Mouse (Mus musculus): ENCODE results near the gene Usp45. TPM values are rescaled to one million over a fixed set of nuclear protein-coding genes. Genes with fewer than 3 reads are reported as not detected.

Gene Usp45
- 3.8 TPM for polyA plus RNA-seq (2012; fragmentation: generic; extraction: Trizol)

DNA sequence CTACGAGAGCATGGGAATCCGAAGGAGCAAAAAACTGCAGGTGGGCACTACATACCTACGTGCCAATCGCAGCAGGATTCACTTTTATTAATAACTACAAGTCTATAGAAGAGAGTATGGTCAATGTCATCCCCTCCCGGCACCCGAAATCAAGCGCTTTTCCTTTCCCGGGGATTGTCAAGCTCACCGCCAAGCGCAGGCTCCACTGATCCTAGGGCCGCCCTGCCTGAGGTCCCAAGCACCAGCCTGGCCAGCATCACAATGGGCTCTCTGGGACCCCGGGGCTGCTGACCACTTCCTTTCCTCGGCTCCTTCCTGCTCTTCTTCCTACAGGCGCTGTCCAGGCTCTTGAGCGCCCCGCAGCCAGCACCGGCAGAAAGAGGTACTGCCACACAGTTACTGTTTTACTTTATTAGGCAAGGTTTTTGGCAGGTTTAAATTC is at the start of gene Usp45, which contains the start of gene Tstd3:
Usp45 (plus strand) TSS at position 294 of the 442 bp plus-strand sequence.
Tstd3 (minus strand) TSS at position 350 of the 442 bp plus-strand sequence.
- Histone ChIP-seq H3K79me2 (ENCODE audit: control insufficient read depth, insufficient read depth) (no peaks in the 10 kb centered on the region), H3ac (ENCODE audit: control insufficient read depth, insufficient read length) (no peak within 1 kb of the TSS), H3K36me3 (ENCODE audit: control insufficient read depth, insufficient read depth) (no peaks in the 10 kb centered on the region), H3K4me2 (ENCODE audit: low read depth) (peak within 1 kb of the TSS; percentile 78), H3K27me3 (ENCODE audit: control insufficient read depth, insufficient read depth, insufficient read length) (no peaks in the 10 kb centered on the region), H3K4me3 (peak within 1 kb of the TSS; percentile 57)
- TF ChIP-seq MYOD1 (IDR thresholded peaks at IDR 0.05; ENCODE audit: control insufficient read depth in 1 of 3, insufficient read length in 2 of 3, low read depth in 2 of 3) = no peak
- TF ChIP-seq POLR2A (IDR thresholded peaks at IDR 0.05; ENCODE audit: insufficient read length, low read depth) = peak; percentile 43
- TF ChIP-seq POLR2AphosphoS2 (IDR thresholded peaks at IDR 0.05; ENCODE audit: insufficient read length, low read depth) = peak; percentile 18
- TF ChIP-seq SRF (IDR thresholded peaks at IDR 0.05; ENCODE audit: control insufficient read depth, insufficient read length, low read depth) = peak; percentile 17

DNA sequence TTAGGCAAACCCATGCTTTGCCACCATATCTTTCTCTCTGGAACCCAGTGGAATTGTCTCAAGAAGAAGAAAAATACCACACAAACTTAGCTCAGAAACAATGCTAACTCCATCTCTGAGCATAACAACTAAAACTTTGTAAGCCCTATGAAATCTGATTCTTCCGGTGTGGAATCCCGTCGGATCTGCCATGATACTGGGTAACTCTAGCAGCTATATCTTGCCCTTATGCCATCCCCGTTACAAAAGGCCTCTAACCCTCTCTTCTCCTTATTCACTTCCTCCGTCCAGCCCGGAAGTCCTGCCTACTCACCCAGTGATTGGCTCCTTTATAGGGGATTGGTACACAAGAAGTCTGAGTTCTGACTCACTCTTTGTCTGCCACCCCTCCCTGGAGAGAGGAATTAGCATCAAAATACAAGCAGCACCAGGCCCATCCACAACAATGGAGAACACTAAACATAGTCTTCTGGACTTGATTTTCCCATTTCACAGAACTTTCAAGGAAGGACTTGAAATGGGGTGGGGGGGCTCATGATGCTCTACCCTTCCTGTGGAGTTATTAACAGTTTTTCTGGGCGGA is 44.1 kb upstream of the Usp45 start:
- Histone ChIP-seq H3K79me2 (ENCODE audit: control insufficient read depth, insufficient read depth) (peaks cover 1% of the 10 kb centered on the region), H3K36me3 (ENCODE audit: control insufficient read depth, insufficient read depth) (no peaks in the 10 kb centered on the region), H3K4me2 (ENCODE audit: low read depth) (peak overlapping the region; percentile 55), H3K27me3 (ENCODE audit: control insufficient read depth, insufficient read depth, insufficient read length) (no peaks in the 10 kb centered on the region), H3K4me3 (no peak overlapping the region), H3ac (ENCODE audit: control insufficient read depth, insufficient read length) (no peak overlapping the region)
- TF ChIP-seq MYOD1 (IDR thresholded peaks at IDR 0.05; ENCODE audit: control insufficient read depth in 1 of 3, insufficient read length in 2 of 3, low read depth in 2 of 3) (no peak), REST (IDR thresholded peaks at IDR 0.05; ENCODE audit: insufficient read depth, insufficient read length) (no peak), CEBPB (IDR thresholded peaks at IDR 0.05; ENCODE audit: insufficient read depth, poor library complexity, severe bottlenecking) (no peak), POLR2A (IDR thresholded peaks at IDR 0.05; ENCODE audit: insufficient read length, low read depth) (no peak), E2F4 (IDR thresholded peaks at IDR 0.05; ENCODE audit: insufficient read depth) (no peak), POLR2AphosphoS2 (IDR thresholded peaks at IDR 0.05; ENCODE audit: insufficient read length, low read depth) (no peak), TCF3 (IDR thresholded peaks at IDR 0.05; ENCODE audit: insufficient read length, low read depth) (no peak), USF1 (IDR thresholded peaks at IDR 0.05; ENCODE audit: low read depth) (no peak)

DNA sequence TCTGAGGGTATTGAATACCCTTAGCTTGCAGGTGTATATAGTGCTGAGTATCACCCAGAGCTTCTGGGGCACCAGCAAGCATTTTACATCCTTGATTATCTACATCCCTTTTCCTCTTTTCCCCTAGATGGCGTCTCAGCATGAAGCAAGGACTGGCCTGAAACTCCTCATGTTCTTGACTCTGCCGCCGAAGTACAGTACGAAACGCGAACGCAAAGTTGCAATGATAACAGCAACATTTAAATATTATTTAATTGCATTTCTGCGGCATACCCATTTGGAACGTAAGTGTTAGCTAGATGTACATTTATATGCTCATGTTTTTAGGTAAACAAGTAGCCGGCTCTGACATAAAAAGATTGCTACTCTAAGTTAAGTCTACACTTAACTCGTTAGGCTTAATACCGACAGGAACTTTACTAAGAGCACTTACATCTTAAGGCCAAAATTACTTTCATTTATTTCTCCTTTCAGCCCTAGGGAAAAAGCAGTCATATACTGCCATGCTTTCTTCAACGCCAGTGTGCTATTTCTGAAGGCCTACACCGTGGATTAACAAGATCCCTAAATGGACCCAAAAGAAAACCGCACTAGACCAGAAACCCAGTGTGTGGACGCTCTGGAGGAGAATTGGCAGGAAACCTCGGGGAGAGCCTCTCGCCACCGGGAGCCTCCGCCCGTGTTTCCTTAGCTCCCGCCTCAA is 39.9 kb upstream of the Usp45 start:
- TF ChIP-seq MYOG (IDR thresholded peaks at IDR 0.05; ENCODE audit: control insufficient read depth in 1 of 3, insufficient read depth in 1 of 3, insufficient read length in 2 of 3, low read depth in 2 of 3) = no peak
- TF ChIP-seq E2F4 (IDR thresholded peaks at IDR 0.05; ENCODE audit: insufficient read depth) = no peak
- no peak for TF ChIP-seq MAX (IDR thresholded peaks at IDR 0.05; ENCODE audit: low read depth)
- no peak for TF ChIP-seq CEBPB (IDR thresholded peaks at IDR 0.05; ENCODE audit: insufficient read depth, poor library complexity, severe bottlenecking)
- no peak for TF ChIP-seq SRF (IDR thresholded peaks at IDR 0.05; ENCODE audit: control insufficient read depth, insufficient read length, low read depth)
- TF ChIP-seq MYOD1 (IDR thresholded peaks at IDR 0.05; ENCODE audit: control insufficient read depth in 1 of 3, insufficient read length in 2 of 3, low read depth in 2 of 3) = no peak
- no peak for TF ChIP-seq REST (IDR thresholded peaks at IDR 0.05; ENCODE audit: insufficient read depth, insufficient read length)
- no peak for TF ChIP-seq POLR2AphosphoS2 (IDR thresholded peaks at IDR 0.05; ENCODE audit: insufficient read length, low read depth)
- TF ChIP-seq TCF12 (IDR thresholded peaks at IDR 0.05; ENCODE audit: insufficient read depth, poor library complexity, severe bottlenecking) = no peak
- TF ChIP-seq TCF3 (IDR thresholded peaks at IDR 0.05; ENCODE audit: insufficient read length, low read depth) = no peak
- TF ChIP-seq POLR2A (IDR thresholded peaks at IDR 0.05; ENCODE audit: insufficient read length, low read depth) = no peak
- no peak for TF ChIP-seq USF1 (IDR thresholded peaks at IDR 0.05; ENCODE audit: low read depth)

DNA sequence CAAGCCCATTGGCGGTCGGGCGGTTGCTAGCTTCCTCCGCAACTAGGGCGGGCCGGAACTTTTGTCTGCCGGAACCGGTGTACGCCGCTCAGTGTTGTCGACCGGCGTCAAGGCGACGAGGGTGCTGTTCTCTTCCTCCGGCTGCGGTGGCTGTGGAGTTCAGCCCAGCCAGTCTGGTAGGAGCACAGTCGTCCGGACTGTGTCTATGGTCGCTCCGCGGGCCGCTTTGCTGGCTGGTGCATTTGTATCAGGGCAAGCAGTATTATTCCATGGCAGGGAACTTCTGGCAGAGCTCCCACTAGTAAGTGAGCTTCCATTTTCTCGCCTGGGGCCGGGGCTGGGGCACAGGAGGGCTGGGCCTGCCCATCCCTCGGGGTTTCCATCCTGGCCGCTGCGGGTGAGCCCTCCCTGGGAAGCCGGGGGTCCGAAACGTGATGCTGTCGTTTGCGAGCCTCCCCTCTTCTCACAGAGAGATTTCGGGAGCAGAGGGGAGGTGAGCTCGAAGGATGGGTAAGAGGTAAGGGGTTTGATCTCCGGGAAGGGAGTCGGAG is 39.3 kb upstream of the Usp45 start, which contains the start of gene Ccnc:
Ccnc (plus strand) TSS at position 87 of the 551 bp plus-strand sequence.
- peak within 1 kb of the TSS; percentile 87 for H3K4me3 ChIP-seq
- peak; percentile 22 for TF ChIP-seq SRF (IDR thresholded peaks at IDR 0.05; ENCODE audit: control insufficient read depth, insufficient read length, low read depth)
- no peak for TF ChIP-seq TCF3 (IDR thresholded peaks at IDR 0.05; ENCODE audit: insufficient read length, low read depth)
- TF ChIP-seq POLR2AphosphoS2 (IDR thresholded peaks at IDR 0.05; ENCODE audit: insufficient read length, low read depth) = peak; percentile 98
- peak; percentile 98 for TF ChIP-seq POLR2A (IDR thresholded peaks at IDR 0.05; ENCODE audit: insufficient read length, low read depth)
- peak; percentile 1 for TF ChIP-seq E2F4 (IDR thresholded peaks at IDR 0.05; ENCODE audit: insufficient read depth)
- peak in 2 of 3 experiments; percentile 18 to 37 for TF ChIP-seq MYOD1 (IDR thresholded peaks at IDR 0.05; ENCODE audit: control insufficient read depth in 1 of 3, insufficient read length in 2 of 3, low read depth in 2 of 3)
- peak; percentile 60 for TF ChIP-seq REST (IDR thresholded peaks at IDR 0.05; ENCODE audit: insufficient read depth, insufficient read length)
- TF ChIP-seq MAX (IDR thresholded peaks at IDR 0.05; ENCODE audit: low read depth) = no peak
- TF ChIP-seq MYOG (IDR thresholded peaks at IDR 0.05; ENCODE audit: control insufficient read depth in 1 of 3, insufficient read depth in 1 of 3, insufficient read length in 2 of 3, low read depth in 2 of 3) = peak in 2 of 3 experiments; percentile 39 to 58
- no peak for TF ChIP-seq CEBPB (IDR thresholded peaks at IDR 0.05; ENCODE audit: insufficient read depth, poor library complexity, severe bottlenecking)
- no peak for TF ChIP-seq TCF12 (IDR thresholded peaks at IDR 0.05; ENCODE audit: insufficient read depth, poor library complexity, severe bottlenecking)
- H3K4me2 ChIP-seq (ENCODE audit: low read depth) = peak within 1 kb of the TSS; percentile 88
- peak within 1 kb of the TSS; percentile 41 for H3ac ChIP-seq (ENCODE audit: control insufficient read depth, insufficient read length)
- H3K79me2 ChIP-seq (ENCODE audit: control insufficient read depth, insufficient read depth) = peaks cover 26% of the 10 kb centered on the region
- peaks cover 1% of the 10 kb centered on the region for H3K36me3 ChIP-seq (ENCODE audit: control insufficient read depth, insufficient read depth)
- H3K27me3 ChIP-seq (ENCODE audit: control insufficient read depth, insufficient read depth, insufficient read length) = no peaks in the 10 kb centered on the region

More for the DNA sequence above, 39.9 kb upstream of the Usp45 start:
- Histone ChIP-seq H3K4me2 (ENCODE audit: low read depth) (peak overlapping the region; percentile 73), H3K4me3 (peak overlapping the region; percentile 87), H3K36me3 (ENCODE audit: control insufficient read depth, insufficient read depth) (no peaks in the 10 kb centered on the region), H3K27me3 (ENCODE audit: control insufficient read depth, insufficient read depth, insufficient read length) (no peaks in the 10 kb centered on the region), H3ac (ENCODE audit: control insufficient read depth, insufficient read length) (peak overlapping the region; percentile 41), H3K79me2 (ENCODE audit: control insufficient read depth, insufficient read depth) (peaks cover 26% of the 10 kb centered on the region)
